ENCODE assay signal across 15 mouse cellular contexts in the genomic region with DNA sequence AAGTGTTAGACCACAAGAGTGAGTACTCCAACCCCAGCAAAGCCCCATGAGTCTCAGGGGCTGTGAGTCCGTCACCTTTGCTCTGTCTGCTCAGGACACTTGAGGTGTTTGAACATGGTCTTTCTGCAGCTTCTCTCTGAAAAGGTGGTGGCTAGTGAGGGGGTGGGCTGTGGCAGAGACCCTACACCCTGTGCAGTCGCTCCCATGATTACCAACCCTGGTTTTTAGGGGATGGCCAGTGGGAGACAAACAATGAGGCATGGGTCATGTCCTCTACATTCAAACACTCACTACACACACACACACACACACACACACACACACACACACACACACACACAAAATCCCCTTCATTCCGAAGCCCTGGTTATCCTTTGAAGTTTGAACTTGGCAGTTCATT. TPM values are rescaled to one million over a fixed set of nuclear protein-coding genes. Genes with fewer than 3 reads are reported as not detected.
A peak's percentile ranks its signal among the peaks of the same experiment; 100 is the strongest.
DNase-seq lines count a peak whose midpoint lies in the region.
"Had no signal": no experiment of that assay in that cellular context is flagged by ENCODE, and none has a peak within 500 bp of the region (broad histone marks: within the 10 kb centered on the region; RNA-seq: fewer than 3 reads in every experiment).

No protein-coding gene starts in this region.

- DNase-seq in thymus, postnatal 25 days, result peak; percentile 34
- no peak for DNase-seq in thymus, postnatal 0 days (ENCODE audit: low spot score)
- peak; percentile 56 for DNase-seq in naive thymus-derived CD4-positive, alpha-beta T cell, adult 2 months (ENCODE audit: low read depth)
- peak; percentile 49 to 75 for DNase-seq in natural killer cell, adult 2 months (ENCODE audit: low spot score in 2 of 2)
- DNase-seq in kidney, adult 18-20 months, result no peak
- DNase-seq: adrenal gland, adult 2 months; adrenal gland, postnatal 10 days; adrenal gland, postnatal 25 days; cerebellum, adult 11 months; cerebellum, adult 18-20 months; cerebellum, adult 8-10 months; cerebellum, adult 9-11 months; cerebellum, postnatal 14 days; cerebellum, postnatal 36 days; embryo, embryonic 11 days had no signal

RNA-seq across cellular contexts. Expression of a gene that starts 33.3 kb away (rescaled TPM):
- 226 and 233 TPM in 2 replicates for polyA plus RNA-seq in thymus, postnatal 0 days (2015; fragmentation: Nextera tagmentation; extraction: Ambion mirVana)

RNA-seq across cellular contexts. Expression of a gene that starts 44.5 kb away (rescaled TPM):
- polyA plus RNA-seq in thymus, postnatal 0 days (2015; fragmentation: Nextera tagmentation; extraction: Ambion mirVana), result 1,084 and 1,272 TPM in 2 replicates

Comparison
In these comparisons a context has a peak if more than half of its experiments do, and no peak if none do; other contexts are left out.
1. DNase-seq: peak in thymus, postnatal 25 days (single experiment), naive thymus-derived CD4-positive, alpha-beta T cell, adult 2 months (single experiment) and natural killer cell, adult 2 months (2 of 2); none in thymus, postnatal 0 days (single experiment) and kidney, adult 18-20 months (single experiment).